Mouse (Mus musculus): ENCODE results near the gene Iqsec1. TPM values are rescaled to one million over a fixed set of nuclear protein-coding genes. Genes with fewer than 3 reads are reported as not detected.
A peak's percentile ranks its signal among the peaks of the same experiment; 100 is the strongest.

The Iqsec1 gene
- total and polyA plus RNA-seq, 2 experiments, result 8.9 to 69.3 TPM

DNA sequence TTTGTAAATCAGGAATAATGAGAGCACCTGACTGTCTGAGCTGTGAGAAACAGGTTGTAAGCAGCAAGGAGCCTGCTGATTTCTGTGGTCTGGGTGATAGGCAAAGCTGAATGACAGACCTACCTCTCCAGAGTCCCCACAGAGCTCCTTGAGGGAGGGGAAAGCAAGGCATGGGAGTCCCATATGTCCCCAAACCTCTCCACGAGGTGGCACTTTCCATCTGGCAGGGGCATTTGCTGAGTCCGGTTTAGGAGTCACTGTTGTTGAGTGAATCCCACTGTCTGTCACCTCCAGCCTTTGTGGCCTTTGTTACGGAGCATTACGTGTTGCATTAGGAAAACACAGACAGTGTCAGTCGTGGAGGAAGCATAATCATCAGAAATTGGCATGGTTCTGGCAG lies 368.5 kb downstream of the Iqsec1 start:
- Histone ChIP-seq H3K4me1 (ENCODE audit: control insufficient read depth, insufficient read depth, low read length) (peaks cover 7% of the 10 kb centered on the region; the same call in 1 of the 2 replicates), H3K9ac (ENCODE audit: low read depth, low read length) (no peak overlapping the region), H3K27ac (replicated peaks; ENCODE audit: insufficient read depth, low read depth, low read length) (no peak overlapping the region), H3K4me3 (ENCODE audit: insufficient read depth, low read depth, low read length) (no peak overlapping the region), H3K79me2 (ENCODE audit: control insufficient read depth, insufficient read depth, low read length) (no peaks in the 10 kb centered on the region), H3K36me3 (ENCODE audit: control insufficient read depth, insufficient read depth, low read length) (no peaks in the 10 kb centered on the region), H3K27me3 (ENCODE audit: control insufficient read depth, insufficient read depth, low read length) (no peaks in the 10 kb centered on the region)
- DNase-seq (ENCODE audit: extremely low read depth, low read depth, low spot score), result no peak
- 54% methylated on average over 5 of the region's 5 CpGs for WGBS
- no peak for TF ChIP-seq POLR2A (IDR thresholded peaks at IDR 0.05; ENCODE audit: extremely low read depth, insufficient read depth, low read length)
- no peak for TF ChIP-seq CTCF (IDR thresholded peaks at IDR 0.05; ENCODE audit: low read depth, low read length)

DNA sequence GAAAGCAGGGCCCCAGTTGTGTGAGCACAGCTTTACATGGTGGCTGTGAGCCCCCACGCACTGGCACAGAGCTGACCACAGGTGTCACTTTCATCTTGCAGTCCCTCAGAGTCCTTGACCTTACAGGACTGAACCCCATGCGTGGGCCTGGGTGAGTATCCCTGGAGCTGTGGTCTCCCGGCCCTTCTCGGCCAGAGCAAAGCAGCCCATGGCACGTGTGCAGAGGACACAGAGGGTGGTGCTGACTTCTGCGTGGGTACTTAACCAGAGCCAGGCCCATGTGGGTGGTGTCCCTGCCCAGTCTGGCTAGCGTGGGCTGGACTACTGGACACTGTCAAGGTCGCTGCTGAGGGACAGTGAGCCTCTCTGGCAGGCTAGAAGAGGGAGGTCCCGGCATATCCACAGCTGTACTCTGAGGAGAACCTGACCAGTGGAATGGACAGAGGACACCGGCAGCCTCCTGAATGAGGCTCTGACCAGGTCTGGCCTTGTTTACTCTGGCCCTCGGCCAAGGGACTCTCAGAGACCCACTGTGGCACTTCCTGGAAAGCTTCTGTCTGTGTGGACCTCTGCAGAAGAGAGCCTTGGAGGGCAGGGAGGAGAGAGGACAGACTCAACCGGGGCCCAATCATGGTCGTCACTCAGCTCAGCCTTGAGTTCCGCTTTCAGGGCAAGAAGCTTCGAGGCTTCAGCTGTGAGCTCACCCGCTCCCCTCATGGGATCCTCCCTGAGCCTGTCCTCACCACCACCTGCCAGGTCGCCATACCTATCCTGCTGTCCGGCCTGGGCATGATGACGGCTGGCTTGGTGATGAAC lies 369.5 kb downstream of the Iqsec1 start:
- H3K27ac ChIP-seq (replicated peaks; ENCODE audit: insufficient read depth, low read depth, low read length), result no peak overlapping the region
- TF ChIP-seq POLR2A (IDR thresholded peaks at IDR 0.05; ENCODE audit: extremely low read depth, insufficient read depth, low read length), result no peak
- no peak for TF ChIP-seq CTCF (IDR thresholded peaks at IDR 0.05; ENCODE audit: low read depth, low read length)
- WGBS, result 28% methylated on average over 19 of the region's 19 CpGs
- peaks cover 7% of the 10 kb centered on the region; the same call in 1 of the 2 replicates for H3K4me1 ChIP-seq (ENCODE audit: control insufficient read depth, insufficient read depth, low read length)
- H3K9ac ChIP-seq (ENCODE audit: low read depth, low read length), result 0 out of 2 replicates have a peak overlapping the region, but pooled peaks have one; percentile 5
- no peaks in the 10 kb centered on the region for H3K27me3 ChIP-seq (ENCODE audit: control insufficient read depth, insufficient read depth, low read length)
- H3K36me3 ChIP-seq (ENCODE audit: control insufficient read depth, insufficient read depth, low read length), result no peaks in the 10 kb centered on the region
- no peak overlapping the region for H3K4me3 ChIP-seq (ENCODE audit: insufficient read depth, low read depth, low read length)
- no peaks in the 10 kb centered on the region for H3K79me2 ChIP-seq (ENCODE audit: control insufficient read depth, insufficient read depth, low read length)
- peak; percentile 51 for DNase-seq (ENCODE audit: extremely low read depth, low read depth, low spot score)

DNA sequence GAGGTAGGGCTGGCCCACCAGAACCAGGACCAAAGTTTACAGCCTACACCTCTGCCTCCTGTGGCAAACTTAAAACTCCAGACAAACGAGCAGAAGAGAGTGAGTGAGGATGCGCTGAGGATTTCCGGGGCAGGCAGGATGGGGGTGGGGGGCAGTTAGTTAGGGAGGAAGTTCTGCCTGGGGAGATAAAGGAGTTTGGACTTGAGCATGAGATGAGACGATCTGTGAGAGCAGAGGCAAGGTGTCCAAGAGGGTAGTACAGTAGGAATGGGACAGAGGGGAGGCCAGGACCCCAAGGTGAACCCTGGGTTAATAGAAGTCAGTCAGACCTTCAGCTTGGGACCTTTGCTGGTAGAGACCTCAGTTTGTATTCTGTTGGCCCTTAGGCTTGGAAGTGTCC lies 370.2 kb downstream of the Iqsec1 start:
- Histone ChIP-seq H3K79me2 (ENCODE audit: control insufficient read depth, insufficient read depth, low read length) (no peaks in the 10 kb centered on the region), H3K27ac (replicated peaks; ENCODE audit: insufficient read depth, low read depth, low read length) (no peak overlapping the region), H3K36me3 (ENCODE audit: control insufficient read depth, insufficient read depth, low read length) (no peaks in the 10 kb centered on the region), H3K4me1 (ENCODE audit: control insufficient read depth, insufficient read depth, low read length) (peaks cover 7% of the 10 kb centered on the region; the same call in 1 of the 2 replicates), H3K9ac (ENCODE audit: low read depth, low read length) (no peak overlapping the region), H3K27me3 (ENCODE audit: control insufficient read depth, insufficient read depth, low read length) (no peaks in the 10 kb centered on the region), H3K4me3 (ENCODE audit: insufficient read depth, low read depth, low read length) (no peak overlapping the region)
- no peak for DNase-seq (ENCODE audit: extremely low read depth, low read depth, low spot score)
- TF ChIP-seq POLR2A (IDR thresholded peaks at IDR 0.05; ENCODE audit: extremely low read depth, insufficient read depth, low read length) (no peak), CTCF (IDR thresholded peaks at IDR 0.05; ENCODE audit: low read depth, low read length) (no peak)
- WGBS, result 56% methylated on average over 4 of the region's 4 CpGs

DNA sequence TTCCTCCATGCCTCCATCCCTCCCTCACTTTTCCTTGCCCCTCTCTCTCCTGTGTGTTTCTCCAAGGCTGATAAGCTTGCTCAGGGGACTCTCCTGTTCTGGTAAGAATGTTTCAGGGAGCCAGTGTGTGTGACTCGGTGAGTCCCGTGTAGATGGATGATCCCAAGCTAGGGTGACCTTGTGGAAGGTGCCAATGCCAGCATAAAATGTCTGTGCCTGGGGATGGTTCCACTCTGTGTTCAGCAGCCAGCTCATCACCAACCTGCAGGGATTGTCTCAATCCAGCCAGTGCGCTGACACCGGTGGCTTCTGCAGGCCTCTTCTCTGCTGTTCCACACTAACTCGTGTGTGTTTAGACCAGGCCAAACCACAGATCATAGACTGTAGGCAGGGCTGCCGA lies 372.0 kb downstream of the Iqsec1 start:
- WGBS, result 90% methylated on average over 6 of the region's 6 CpGs
- H3K79me2 ChIP-seq (ENCODE audit: control insufficient read depth, insufficient read depth, low read length), result no peaks in the 10 kb centered on the region
- TF ChIP-seq CTCF (IDR thresholded peaks at IDR 0.05; ENCODE audit: low read depth, low read length) (no peak), POLR2A (IDR thresholded peaks at IDR 0.05; ENCODE audit: extremely low read depth, insufficient read depth, low read length) (no peak)
- H3K4me3 ChIP-seq (ENCODE audit: insufficient read depth, low read depth, low read length), result no peak overlapping the region
- DNase-seq (ENCODE audit: extremely low read depth, low read depth, low spot score), result no peak
- H3K27me3 ChIP-seq (ENCODE audit: control insufficient read depth, insufficient read depth, low read length), result no peaks in the 10 kb centered on the region
- no peaks in the 10 kb centered on the region for H3K36me3 ChIP-seq (ENCODE audit: control insufficient read depth, insufficient read depth, low read length)
- no peak overlapping the region for H3K9ac ChIP-seq (ENCODE audit: low read depth, low read length)
- H3K27ac ChIP-seq (replicated peaks; ENCODE audit: insufficient read depth, low read depth, low read length), result no peak overlapping the region
- H3K4me1 ChIP-seq (ENCODE audit: control insufficient read depth, insufficient read depth, low read length), result peaks cover 7% of the 10 kb centered on the region; the same call in 1 of the 2 replicates

DNA sequence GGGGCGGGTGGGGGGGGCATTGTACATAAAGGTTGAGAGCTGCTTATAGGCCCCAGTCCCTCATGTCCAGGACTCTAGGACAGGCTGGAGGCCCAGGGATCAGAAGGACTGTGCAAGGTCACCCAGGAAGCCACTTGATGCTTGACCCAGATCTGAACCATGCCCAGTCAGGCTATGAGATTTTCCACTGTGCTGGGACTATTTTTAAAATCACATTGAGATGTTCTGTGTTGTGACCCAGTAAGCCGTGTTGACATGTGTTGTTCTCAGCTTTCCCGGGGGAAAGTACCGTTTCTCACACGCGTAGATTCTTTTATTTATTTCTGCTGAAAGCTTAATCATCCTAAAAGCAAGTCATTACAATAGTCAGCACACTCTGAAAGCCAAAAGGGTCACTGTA lies 372.5 kb downstream of the Iqsec1 start:
- WGBS, result 91% methylated on average over 6 of the region's 6 CpGs
- Histone ChIP-seq H3K4me1 (ENCODE audit: control insufficient read depth, insufficient read depth, low read length) (peaks cover 7% of the 10 kb centered on the region; the same call in 1 of the 2 replicates), H3K4me3 (ENCODE audit: insufficient read depth, low read depth, low read length) (no peak overlapping the region), H3K9ac (ENCODE audit: low read depth, low read length) (no peak overlapping the region), H3K79me2 (ENCODE audit: control insufficient read depth, insufficient read depth, low read length) (no peaks in the 10 kb centered on the region), H3K36me3 (ENCODE audit: control insufficient read depth, insufficient read depth, low read length) (no peaks in the 10 kb centered on the region), H3K27ac (replicated peaks; ENCODE audit: insufficient read depth, low read depth, low read length) (no peak overlapping the region), H3K27me3 (ENCODE audit: control insufficient read depth, insufficient read depth, low read length) (no peaks in the 10 kb centered on the region)
- TF ChIP-seq CTCF (IDR thresholded peaks at IDR 0.05; ENCODE audit: low read depth, low read length) (no peak), POLR2A (IDR thresholded peaks at IDR 0.05; ENCODE audit: extremely low read depth, insufficient read depth, low read length) (no peak)
- DNase-seq (ENCODE audit: extremely low read depth, low read depth, low spot score), result no peak

GRCm38 (mm10) chr6:90615362-90615761 lies 373.1 kb downstream of the Iqsec1 start:
- DNase-seq (ENCODE audit: extremely low read depth, low read depth, low spot score), result no peak
- H3K27ac ChIP-seq (replicated peaks; ENCODE audit: insufficient read depth, low read depth, low read length), result no peak overlapping the region
- H3K4me3 ChIP-seq (ENCODE audit: insufficient read depth, low read depth, low read length), result no peak overlapping the region
- H3K9ac ChIP-seq (ENCODE audit: low read depth, low read length), result no peak overlapping the region
- no peaks in the 10 kb centered on the region for H3K27me3 ChIP-seq (ENCODE audit: control insufficient read depth, insufficient read depth, low read length)
- WGBS, result 44% methylated on average over 7 of the region's 7 CpGs
- TF ChIP-seq CTCF (IDR thresholded peaks at IDR 0.05; ENCODE audit: low read depth, low read length) (no peak), POLR2A (IDR thresholded peaks at IDR 0.05; ENCODE audit: extremely low read depth, insufficient read depth, low read length) (no peak)
- H3K79me2 ChIP-seq (ENCODE audit: control insufficient read depth, insufficient read depth, low read length), result no peaks in the 10 kb centered on the region
- H3K4me1 ChIP-seq (ENCODE audit: control insufficient read depth, insufficient read depth, low read length), result peaks cover 7% of the 10 kb centered on the region; the same call in 1 of the 2 replicates
- H3K36me3 ChIP-seq (ENCODE audit: control insufficient read depth, insufficient read depth, low read length), result no peaks in the 10 kb centered on the region
